Mouse (Mus musculus) liver, postnatal 0 days (tissue): ENCODE measurements around the gene Mxra7.

ENCODE experiments used
- CTCF ChIP-seq: sonication (generic); IDR thresholded peaks from 2 replicates; pipeline ENCODE4 v1.5.1; 2016; ENCODE audit warnings: antibody characterized with exemption, low read depth
- EP300 ChIP-seq: IDR thresholded peaks from 2 replicates; pipeline ENCODE4 v1.6.1; 2016; ENCODE audit warnings: antibody characterized with exemption, low read depth, mild to moderate bottlenecking

- TF ChIP-seq CTCF, result peak; percentile 22; the same call in 1 of the 2 replicates
- TF ChIP-seq EP300, result no peak
Measured at GRCm38 (mm10) chr11:116837441-116837840, 9.6 kb upstream of the Mxra7 start.
